Mouse (Mus musculus) limb, embryonic 10.5 days (tissue): ENCODE results near the gene Nepn. TPM values are rescaled to one million over a fixed set of nuclear protein-coding genes. Genes with fewer than 3 reads are reported as not detected.

Experiments used
- DNase-seq: peaks from one replicate; pipeline ENCODE4 v3.0.0-alpha.2; 2017; ENCODE audit warnings: low spot score
- H3K27ac ChIP-seq: fragments of 300-500 bp; sonication (generic); 2 replicates; pipeline ENCODE4 v1.5.1; 2016; ENCODE audit warnings: mild to moderate bottlenecking
- H3K27me3 ChIP-seq: fragments of 300-500 bp; sonication (generic); 2 replicates; pipeline ENCODE4 v1.6.1; 2016; ENCODE audit warnings: low read depth, mild to moderate bottlenecking; ENCODE audit not compliant: poor library complexity, severe bottlenecking
- H3K36me3 ChIP-seq: fragments of 300-500 bp; sonication (generic); 2 replicates; pipeline ENCODE4 v1.6.1; 2016; ENCODE audit warnings: mild to moderate bottlenecking, moderate library complexity
- H3K4me1 ChIP-seq: fragments of 300-500 bp; sonication (generic); 2 replicates; pipeline ENCODE4 v1.6.1; 2016
- H3K4me3 ChIP-seq: fragments of 300-500 bp; sonication (generic); 2 replicates; pipeline ENCODE4 v1.5.1; 2016; ENCODE audit warnings: mild to moderate bottlenecking, moderate library complexity
- H3K9me3 ChIP-seq: fragments of 300-500 bp; sonication (generic); replicated peaks from 2 replicates; pipeline ENCODE4 v1.6.1; 2016; ENCODE audit warnings: mild to moderate bottlenecking
- WGBS: fragments of 180-500 bp; shearing (Covaris S2); methylation state at CpG from one replicate; pipeline ENCODE4 v1.1.7; 2016; 5-methylcytosine and 5-hydroxymethylcytosine counted together
- polyA plus RNA-seq: library from polyadenylated mRNA; unstranded; fragments of >200 nt; fragmentation: Nextera tagmentation; extraction: Ambion mirVana; gene quantifications from 2 replicates; pipeline ENCODE4 v1.2.1, GENCODE M21; 2016

Gene Nepn
- polyA plus RNA-seq, 1 experiment from 2014 or later, result not detected

DNA sequence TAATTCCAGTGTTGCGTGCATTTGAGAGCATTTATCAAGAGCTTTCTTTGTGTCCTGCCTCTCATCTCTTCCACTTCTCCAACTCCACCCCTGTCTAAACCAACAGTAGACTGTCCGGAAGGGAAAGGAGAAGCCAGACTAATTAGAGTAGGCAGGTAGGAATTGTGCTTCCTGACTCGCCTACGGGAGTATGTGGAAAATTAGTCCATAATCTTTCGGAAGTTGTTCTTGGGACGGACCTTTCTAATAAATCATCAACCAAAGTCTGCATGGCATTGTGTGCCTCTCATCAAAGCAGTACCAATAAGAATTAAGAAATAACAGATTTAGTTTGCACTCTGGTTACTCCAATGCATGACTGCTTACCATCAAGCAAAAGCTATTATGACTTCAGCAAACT is 5.8 kb upstream of the Nepn start:
- Histone ChIP-seq H3K4me3 (peak overlapping the region; percentile 95), H3K9me3 (no peaks in the 10 kb centered on the region)

DNA sequence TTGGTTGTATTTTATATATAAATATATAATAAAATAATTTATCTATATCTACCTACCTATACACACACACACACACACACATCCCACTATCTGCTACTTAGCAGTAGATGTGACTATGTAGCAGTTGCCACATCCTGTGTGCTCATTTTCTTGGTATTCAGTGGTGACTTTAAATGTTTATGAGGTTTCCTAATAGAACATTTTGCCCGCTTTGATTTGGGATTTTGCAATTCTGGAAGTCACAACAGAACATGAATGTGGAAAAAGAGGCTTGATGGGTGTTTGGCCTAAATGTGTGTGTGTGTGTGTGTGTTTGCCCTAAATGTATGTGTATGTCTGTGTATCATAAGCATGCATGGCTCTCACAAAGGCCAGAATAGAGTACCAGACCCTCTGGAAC is 5.2 kb upstream of the Nepn start:
- Histone ChIP-seq H3K9me3 (no peaks in the 10 kb centered on the region), H3K4me1 (peaks cover 27% of the 10 kb centered on the region), H3K27me3 (no peaks in the 10 kb centered on the region), H3K36me3 (no peaks in the 10 kb centered on the region), H3K4me3 (no peak overlapping the region), H3K27ac (no peak overlapping the region)
- no peak for DNase-seq
- 100% methylated on average over 1 of the region's 1 CpGs for WGBS

More for the DNA sequence above, 5.8 kb upstream of the Nepn start:
- DNase-seq, result no peak
- peaks cover 27% of the 10 kb centered on the region for H3K4me1 ChIP-seq
- H3K36me3 ChIP-seq, result no peaks in the 10 kb centered on the region
- H3K27ac ChIP-seq, result peak overlapping the region; percentile 97; the same call in 1 of the 2 replicates
- 85% methylated on average over 6 of the region's 6 CpGs for WGBS
- no peaks in the 10 kb centered on the region for H3K27me3 ChIP-seq

DNA sequence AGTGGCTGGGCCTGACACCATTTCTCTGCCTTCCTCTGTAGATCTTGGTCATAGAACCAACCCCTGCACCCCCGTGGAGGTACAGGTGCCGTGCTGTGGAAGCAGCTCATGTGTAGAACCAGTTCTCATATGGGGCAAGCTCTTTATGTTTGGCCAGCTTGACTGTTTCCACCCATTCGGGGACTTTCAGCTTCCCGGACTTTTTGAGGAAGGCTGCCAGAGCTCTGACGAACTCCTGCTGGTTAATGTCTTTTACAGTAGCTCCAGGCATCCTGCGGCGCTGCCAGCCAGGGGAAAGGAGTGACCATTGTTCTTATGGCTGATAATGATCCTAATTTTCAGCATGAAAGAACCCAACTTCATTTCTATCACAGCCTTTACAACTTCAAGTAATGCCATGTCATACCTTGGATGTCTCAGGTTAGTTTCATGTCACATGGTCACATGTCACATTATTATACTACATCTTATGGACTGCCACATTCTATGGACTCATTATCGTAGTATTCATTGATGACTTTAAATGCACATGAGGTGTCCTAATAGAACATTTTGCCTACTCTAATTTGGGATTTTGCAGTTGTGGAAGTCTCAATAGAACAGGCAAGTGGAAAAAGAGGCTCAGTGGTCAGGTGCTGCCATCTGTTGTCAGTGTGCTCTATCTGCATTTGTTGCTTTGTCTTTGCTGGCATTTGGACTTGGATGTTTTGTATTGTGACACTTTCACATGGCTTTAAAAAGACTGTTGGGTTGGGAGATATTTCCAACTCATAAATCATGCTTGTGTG is 3.8 kb upstream of the Nepn start:
- H3K27me3 ChIP-seq, result no peaks in the 10 kb centered on the region
- peaks cover 35% of the 10 kb centered on the region for H3K4me1 ChIP-seq
- H3K9me3 ChIP-seq, result no peaks in the 10 kb centered on the region
- peak; percentile 39 for DNase-seq
- WGBS, result 63% methylated on average over 8 of the region's 8 CpGs
- H3K27ac ChIP-seq, result no peak overlapping the region
- H3K36me3 ChIP-seq, result no peaks in the 10 kb centered on the region
- H3K4me3 ChIP-seq, result no peak overlapping the region

DNA sequence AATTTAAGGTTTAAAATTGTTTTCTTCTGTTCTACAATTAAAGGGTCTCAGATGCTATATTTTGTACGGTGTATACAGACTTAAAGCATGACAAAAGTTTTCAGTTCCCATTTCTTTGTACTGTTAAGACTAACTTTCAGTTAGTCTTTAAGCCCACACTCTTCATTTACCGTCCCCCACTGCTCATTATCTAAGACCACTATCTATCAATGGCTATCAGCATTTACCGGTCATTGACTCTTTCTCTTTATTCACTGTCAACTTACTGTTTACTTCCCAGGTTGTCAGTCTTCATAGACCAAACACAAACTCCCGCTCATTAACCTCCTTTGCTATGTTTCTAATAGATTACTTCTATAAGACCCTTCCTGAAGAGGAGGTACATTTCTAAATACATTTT is 1.6 kb upstream of the Nepn start:
- Histone ChIP-seq H3K9me3 (no peaks in the 10 kb centered on the region), H3K4me3 (no peak overlapping the region), H3K36me3 (no peaks in the 10 kb centered on the region), H3K27ac (no peak overlapping the region), H3K27me3 (no peaks in the 10 kb centered on the region), H3K4me1 (peaks cover 24% of the 10 kb centered on the region)
- 78% methylated on average over 4 of the region's 4 CpGs for WGBS
- no peak for DNase-seq

DNA sequence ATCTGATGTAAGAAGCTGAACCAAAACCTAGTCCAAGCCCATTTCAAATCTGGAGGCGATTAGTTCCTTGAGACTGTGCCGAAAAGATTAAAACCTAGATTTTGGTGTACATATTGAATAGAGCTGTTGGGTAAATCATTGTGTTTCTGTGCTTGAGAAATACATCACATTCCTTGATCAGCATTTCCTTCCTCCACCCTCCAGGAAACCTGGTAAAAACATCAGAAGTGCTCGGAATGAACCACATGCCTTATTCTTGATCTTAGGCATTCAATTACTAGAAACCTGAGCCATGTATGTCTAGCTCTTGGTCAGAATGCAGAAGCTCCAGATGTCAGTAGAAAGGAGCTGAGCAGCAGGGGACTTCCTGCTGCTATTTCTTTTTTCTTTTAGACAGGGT is 666 bp downstream of the Nepn start:
- Histone ChIP-seq H3K27me3 (no peaks in the 10 kb centered on the region), H3K27ac (0 out of 2 replicates have a peak overlapping the region, but pooled peaks have one; percentile 39)
- WGBS, result 69% methylated on average over 3 of the region's 3 CpGs

DNA sequence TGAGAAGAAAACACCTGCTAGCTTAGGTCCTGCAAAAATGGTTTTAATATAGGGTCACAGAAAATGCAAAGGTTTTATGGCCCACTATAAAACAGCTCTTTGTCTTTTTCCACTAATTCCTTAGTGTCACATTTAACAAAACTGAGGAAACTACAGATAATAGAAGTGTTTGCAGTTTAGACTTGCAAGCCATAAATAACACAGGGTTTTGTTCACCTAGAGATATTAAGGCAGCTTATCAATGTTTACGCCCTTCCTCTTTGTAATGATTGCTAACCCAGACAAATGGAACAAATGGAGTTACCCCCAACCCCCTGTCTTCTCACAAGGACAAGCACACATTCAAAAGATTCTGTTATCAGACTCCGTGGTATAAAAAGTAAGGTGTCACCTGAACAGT is 2.4 kb downstream of the Nepn start:
- Histone ChIP-seq H3K36me3 (no peaks in the 10 kb centered on the region), H3K9me3 (no peaks in the 10 kb centered on the region), H3K4me1 (peaks cover 14% of the 10 kb centered on the region), H3K27me3 (no peaks in the 10 kb centered on the region), H3K27ac (no peak overlapping the region), H3K4me3 (no peak overlapping the region)
- DNase-seq, result no peak
- WGBS, result 84% methylated on average over 2 of the region's 2 CpGs

More for the DNA sequence above, 666 bp downstream of the Nepn start:
- H3K4me3 ChIP-seq, result no peak overlapping the region
- peaks cover 18% of the 10 kb centered on the region for H3K4me1 ChIP-seq
- no peak for DNase-seq
- no peaks in the 10 kb centered on the region for H3K9me3 ChIP-seq
- no peaks in the 10 kb centered on the region for H3K36me3 ChIP-seq

DNA sequence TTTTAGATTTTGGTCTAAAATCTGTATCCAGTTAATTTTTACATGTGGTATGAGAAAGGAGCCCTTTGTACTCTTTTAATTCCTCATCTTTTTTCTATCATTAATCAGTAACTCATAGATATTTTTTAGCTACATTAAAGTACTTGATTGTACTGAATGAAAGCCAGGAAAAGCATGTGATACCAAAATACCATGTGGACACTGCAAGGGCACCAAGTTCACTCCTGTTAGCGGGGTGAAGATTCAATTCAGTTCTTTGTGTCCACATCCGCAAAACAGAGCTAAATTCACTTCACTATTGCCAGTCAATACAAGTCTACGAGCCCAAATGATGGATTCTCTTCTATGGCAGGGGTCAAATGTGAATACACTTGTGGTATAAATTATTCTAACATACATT is 7.9 kb downstream of the Nepn start:
- no peak overlapping the region for H3K27ac ChIP-seq
- no peaks in the 10 kb centered on the region for H3K4me1 ChIP-seq
- no peak overlapping the region for H3K4me3 ChIP-seq
- no peak for DNase-seq
- H3K9me3 ChIP-seq, result no peaks in the 10 kb centered on the region
- H3K36me3 ChIP-seq, result no peaks in the 10 kb centered on the region
- 91% methylated on average over 3 of the region's 3 CpGs for WGBS
- H3K27me3 ChIP-seq, result no peaks in the 10 kb centered on the region

DNA sequence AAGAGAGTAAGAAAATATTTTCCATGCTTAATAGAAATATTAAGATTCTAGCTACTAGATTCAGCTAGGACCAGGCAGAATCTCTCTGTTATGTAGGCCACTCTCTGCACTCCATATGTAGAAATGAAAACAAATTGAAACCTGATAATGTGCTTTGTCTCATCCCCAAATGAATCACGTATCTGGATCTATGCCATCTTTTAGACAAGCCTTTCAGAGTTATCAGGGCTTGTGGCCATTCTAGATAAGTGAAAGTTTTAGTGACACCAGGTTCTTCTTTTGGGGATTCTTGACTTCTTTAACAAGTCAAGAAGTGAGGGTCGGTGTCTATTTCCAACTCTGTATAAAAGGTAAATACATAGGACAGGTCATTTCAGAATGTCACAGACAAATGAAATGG is 9.9 kb downstream of the Nepn start:
- Histone ChIP-seq H3K27me3 (no peaks in the 10 kb centered on the region), H3K27ac (no peak overlapping the region), H3K36me3 (no peaks in the 10 kb centered on the region), H3K4me1 (no peaks in the 10 kb centered on the region), H3K9me3 (no peaks in the 10 kb centered on the region), H3K4me3 (no peak overlapping the region)
- WGBS, result 83% methylated on average over 2 of the region's 2 CpGs
- no peak for DNase-seq

DNA sequence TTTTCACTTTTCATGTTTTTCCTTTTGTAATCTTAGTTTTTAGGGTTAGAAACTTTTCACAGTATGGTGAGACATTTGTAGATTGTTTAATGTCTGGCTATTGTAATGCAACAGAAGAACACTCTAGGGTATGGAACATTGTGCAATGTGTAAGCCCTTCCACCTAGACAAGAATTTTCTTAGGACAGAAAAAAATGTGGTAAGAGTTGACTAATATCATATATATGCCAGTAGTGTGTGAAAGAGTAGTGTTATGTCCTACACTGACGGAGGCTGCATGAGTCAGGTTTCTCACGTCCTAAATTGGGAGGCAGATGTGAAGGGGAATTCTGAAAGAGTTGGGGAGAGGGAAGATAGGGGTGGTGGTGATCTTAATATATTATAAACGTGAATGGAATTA is 10.9 kb downstream of the Nepn start:
- Histone ChIP-seq H3K4me1 (peaks cover under 1% of the 10 kb centered on the region; the same call in 1 of the 2 replicates), H3K4me3 (no peak overlapping the region), H3K27me3 (no peaks in the 10 kb centered on the region), H3K36me3 (no peaks in the 10 kb centered on the region), H3K9me3 (no peaks in the 10 kb centered on the region), H3K27ac (no peak overlapping the region)
- no peak for DNase-seq
- WGBS, result 66% methylated on average over 3 of the region's 3 CpGs

DNA sequence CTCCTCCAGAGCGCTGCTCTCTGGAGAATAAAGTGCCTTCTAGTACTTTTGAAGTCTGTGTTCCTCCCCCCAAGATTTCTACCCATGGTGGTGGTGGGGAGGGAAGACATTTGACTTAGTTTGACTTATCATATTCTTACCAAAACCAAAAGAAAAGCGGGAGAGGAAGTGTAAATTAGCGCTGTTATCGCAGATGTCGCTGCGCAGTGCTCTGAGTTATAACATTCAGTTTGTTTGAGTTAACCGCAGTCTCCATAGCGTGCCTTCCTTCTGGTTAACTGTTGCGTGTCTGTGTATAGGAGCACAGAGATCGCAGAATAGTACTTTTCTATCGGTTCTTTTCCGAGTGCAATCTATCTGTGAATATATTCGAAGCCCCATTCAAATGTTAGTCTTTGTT is 16.4 kb downstream of the Nepn start:
- Histone ChIP-seq H3K9me3 (no peaks in the 10 kb centered on the region), H3K4me3 (0 out of 2 replicates have a peak overlapping the region, but pooled peaks have one; percentile 1), H3K27ac (no peak overlapping the region), H3K4me1 (peaks cover 5% of the 10 kb centered on the region; the same call in 1 of the 2 replicates), H3K36me3 (no peaks in the 10 kb centered on the region), H3K27me3 (no peaks in the 10 kb centered on the region)
- no peak for DNase-seq
- 87% methylated on average over 13 of the region's 13 CpGs for WGBS

DNA sequence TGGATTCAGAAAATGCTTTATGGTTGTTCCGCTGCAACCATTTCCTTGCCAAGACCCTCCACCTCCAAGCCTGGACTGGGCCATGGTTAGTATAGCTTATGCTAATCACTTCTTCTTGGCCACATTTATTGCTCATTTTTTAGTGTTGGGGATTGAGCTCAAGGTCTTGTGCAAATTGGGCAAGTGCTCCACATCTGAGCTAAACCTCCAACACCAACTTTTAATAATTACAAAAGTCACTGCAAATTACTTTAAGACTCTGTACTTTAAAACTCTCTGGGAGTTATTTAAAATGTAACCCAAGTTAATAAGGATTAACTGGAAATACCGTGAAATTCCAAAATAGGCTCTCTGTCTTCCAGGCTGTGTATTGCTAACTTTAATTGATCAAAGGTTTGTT is 18.8 kb downstream of the Nepn start:
- no peaks in the 10 kb centered on the region for H3K36me3 ChIP-seq
- no peaks in the 10 kb centered on the region for H3K9me3 ChIP-seq
- H3K4me1 ChIP-seq, result peaks cover 5% of the 10 kb centered on the region; the same call in 1 of the 2 replicates
- WGBS, result 97% methylated on average over 2 of the region's 2 CpGs
- no peak overlapping the region for H3K4me3 ChIP-seq
- DNase-seq, result no peak
- no peak overlapping the region for H3K27ac ChIP-seq
- no peaks in the 10 kb centered on the region for H3K27me3 ChIP-seq

DNA sequence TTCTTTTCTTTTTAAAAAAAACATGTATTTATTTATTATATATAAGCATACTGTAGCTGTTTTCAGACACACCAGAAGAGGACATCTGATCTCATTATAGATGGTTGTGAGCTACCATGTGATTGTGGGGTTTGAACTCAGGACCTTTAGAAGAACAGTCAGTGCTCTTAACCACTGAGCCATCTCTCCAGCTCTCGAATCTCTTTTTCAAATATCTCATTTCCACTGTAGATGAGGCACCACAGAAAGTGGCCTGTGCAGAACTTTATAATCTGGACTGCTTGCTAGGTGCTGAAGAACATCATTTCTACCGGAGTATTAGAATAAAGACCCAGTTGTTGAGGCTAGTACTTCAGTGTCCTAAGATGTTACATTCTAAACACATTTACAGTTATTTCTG is 26.2 kb downstream of the Nepn start:
- no peaks in the 10 kb centered on the region for H3K9me3 ChIP-seq
- no peak for DNase-seq
- no peak overlapping the region for H3K4me3 ChIP-seq
- H3K27ac ChIP-seq, result no peak overlapping the region
- WGBS, result 81% methylated on average over 2 of the region's 2 CpGs
- peaks cover 2% of the 10 kb centered on the region; the same call in 1 of the 2 replicates for H3K36me3 ChIP-seq
- H3K27me3 ChIP-seq, result no peaks in the 10 kb centered on the region
- H3K4me1 ChIP-seq, result peaks cover 18% of the 10 kb centered on the region

DNA sequence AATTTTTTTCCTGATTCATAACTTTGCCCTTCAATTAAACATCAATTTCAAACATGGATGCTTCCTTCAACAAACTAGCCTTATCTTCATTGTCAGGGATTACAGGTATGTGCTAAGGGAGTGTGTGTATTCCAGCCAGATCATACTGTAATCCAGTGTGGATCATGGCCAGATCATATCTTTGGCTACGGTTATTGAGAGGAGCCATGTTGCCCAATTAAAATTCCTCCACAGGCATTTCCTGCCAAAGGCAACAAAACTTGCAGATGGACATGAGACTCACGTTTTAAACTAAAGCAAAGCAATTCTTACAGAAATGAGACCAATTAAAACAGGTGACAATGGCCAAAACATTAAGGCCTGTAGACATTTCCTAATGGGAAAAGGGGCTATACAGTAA is 27.7 kb downstream of the Nepn start:
- WGBS, result 75% methylated on average over 2 of the region's 2 CpGs
- H3K27me3 ChIP-seq, result no peaks in the 10 kb centered on the region
- H3K4me1 ChIP-seq, result peaks cover 18% of the 10 kb centered on the region
- H3K27ac ChIP-seq, result 0 out of 2 replicates have a peak overlapping the region, but pooled peaks have one; percentile 95
- peak overlapping the region; percentile 97; the same call in 1 of the 2 replicates for H3K4me3 ChIP-seq
- no peaks in the 10 kb centered on the region for H3K9me3 ChIP-seq
- H3K36me3 ChIP-seq, result peaks cover 14% of the 10 kb centered on the region
- DNase-seq, result no peak
